Mouse (Mus musculus) layer of hippocampus, adult 2 months (tissue): ENCODE measurements around the gene Lin52. TPM values are rescaled to one million over a fixed set of nuclear protein-coding genes. Genes with fewer than 3 reads are reported as not detected.
A peak's percentile ranks its signal among the peaks of the same experiment; 100 is the strongest.

Source experiments
- DNase-seq, 2 experiments: peaks; one replicate each; pipeline ENCODE4 v3.0.0; 2022; ENCODE audit warnings: low spot score in 2 of 2
- H3K27ac ChIP-seq: fragments of 200-600 bp; 2 replicates; pipeline ENCODE4 v1.8.1; 2022
- H3K4me3 ChIP-seq: fragments of 200-600 bp; 2 replicates; pipeline ENCODE4 v1.8.1; 2022; ENCODE audit warnings: mild to moderate bottlenecking
- CTCF ChIP-seq: fragments of 200-600 bp; conservative IDR thresholded peaks from 2 replicates; pipeline ENCODE4 v1.8.1; 2022; ENCODE audit warnings: antibody characterized with exemption, mild to moderate bottlenecking, moderate library complexity
- total RNA-seq, 2 experiments: library from RNA; stranded (reverse); gene quantifications; 2 replicates each; pipeline ENCODE4 v1.2.3; 2021

Lin52 gene
- total RNA-seq, 2 experiments from 2014 or later: 24.6 to 25.7 TPM

GRCm38 (mm10) chr12:84487324-84488056, 36.3 kb downstream of the Lin52 start:
- peak overlapping the region; percentile 12; the same call in 1 of the 2 replicates for H3K27ac ChIP-seq
- DNase-seq: peak; percentile 6 to 18

DNA sequence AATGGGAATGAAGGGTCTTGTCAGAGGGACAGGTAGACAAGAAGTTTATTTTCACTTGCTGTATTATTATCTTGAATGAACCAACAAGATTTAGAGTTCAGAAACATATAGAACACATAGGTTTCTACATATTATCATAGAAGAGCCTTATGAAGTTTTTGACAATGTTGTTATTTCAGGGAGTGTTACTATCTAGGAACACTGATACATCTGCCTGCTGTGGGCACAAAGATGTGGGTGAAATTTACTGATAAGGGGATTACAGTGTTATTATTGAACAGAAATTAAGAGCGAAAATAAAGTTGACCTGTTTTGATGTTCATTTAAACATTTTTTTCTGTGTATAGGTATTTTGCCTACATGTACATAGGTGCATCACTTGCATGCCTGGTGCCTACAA, 45.6 kb downstream of the Lin52 start:
- no peak overlapping the region for H3K27ac ChIP-seq
- no peak for TF ChIP-seq CTCF
- no peak for DNase-seq
- H3K4me3 ChIP-seq: no peak overlapping the region

More at GRCm38 (mm10) chr12:84487324-84488056, 36.3 kb downstream of the Lin52 start:
- TF ChIP-seq CTCF: no peak
- no peak overlapping the region for H3K4me3 ChIP-seq

DNA sequence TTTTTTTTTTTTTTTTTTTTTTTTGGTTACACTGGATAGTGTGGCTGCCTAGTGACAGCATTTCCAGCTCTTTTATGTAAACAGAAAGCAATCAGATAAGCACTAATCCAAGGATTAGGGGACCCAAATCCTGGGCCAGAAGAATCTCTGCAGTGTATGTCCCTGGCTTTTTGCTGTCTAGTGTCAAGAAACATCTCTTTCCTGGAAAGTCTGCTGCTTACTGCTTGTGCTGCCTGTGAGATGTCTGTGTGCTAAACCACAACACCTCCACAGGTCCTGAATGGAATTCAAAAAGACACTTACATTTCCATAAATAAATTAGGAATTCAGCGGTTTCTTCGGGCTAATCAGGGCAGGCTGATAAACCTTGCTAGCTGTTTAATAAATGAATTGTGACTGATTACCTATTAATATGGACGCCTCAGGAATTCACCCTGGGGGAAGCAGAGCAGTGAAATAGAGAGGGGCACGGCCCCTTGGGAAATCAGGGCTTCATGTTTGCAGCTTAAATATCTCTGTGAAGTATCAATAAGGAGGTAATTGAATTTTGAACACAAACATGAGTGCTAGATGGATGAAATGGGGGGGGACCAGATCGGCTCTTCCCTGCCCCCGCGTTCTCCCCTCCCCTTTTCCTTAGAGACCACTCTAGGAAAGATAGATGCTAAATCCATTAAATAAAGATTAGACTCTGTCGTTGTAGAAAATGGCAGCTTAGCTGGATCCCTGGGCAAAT, 49.5 kb downstream of the Lin52 start:
- no peak for DNase-seq
- no peak for TF ChIP-seq CTCF
- Histone ChIP-seq H3K27ac (no peak overlapping the region), H3K4me3 (no peak overlapping the region)

- no peak for TF ChIP-seq CTCF
- no peak for DNase-seq
- H3K27ac ChIP-seq: no peak overlapping the region
- H3K4me3 ChIP-seq: no peak overlapping the region
Measured at GRCm38 (mm10) chr12:84501278-84501677, 50.1 kb downstream of the Lin52 start.

- peak overlapping the region; percentile 68 for H3K27ac ChIP-seq
- H3K4me3 ChIP-seq: no peak overlapping the region
- no peak for TF ChIP-seq CTCF
- DNase-seq: peak; percentile 17 to 31
Measured at GRCm38 (mm10) chr12:84506856-84507255, 55.6 kb downstream of the Lin52 start.

DNA sequence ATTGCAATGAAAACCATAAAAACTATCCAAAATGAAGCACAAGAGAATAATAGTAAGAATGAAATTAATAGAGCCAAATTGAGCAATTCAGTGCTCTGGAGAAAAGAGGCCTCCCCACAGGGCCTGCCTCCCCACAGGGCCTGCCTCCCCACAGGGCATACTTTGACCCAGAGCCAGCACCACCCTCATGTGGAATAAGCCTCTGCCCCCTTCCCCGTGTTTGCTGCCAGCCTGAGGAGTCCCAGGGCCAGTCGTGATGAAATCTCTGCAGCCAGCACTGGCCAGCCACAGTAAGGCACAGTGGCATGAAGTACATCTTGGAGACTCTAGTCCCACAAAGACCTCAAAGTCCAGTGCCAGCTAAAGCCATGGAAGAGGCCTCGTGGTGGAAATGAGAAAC, 60.8 kb downstream of the Lin52 start:
- Histone ChIP-seq H3K27ac (no peak overlapping the region), H3K4me3 (no peak overlapping the region)
- TF ChIP-seq CTCF: no peak
- no peak for DNase-seq

DNA sequence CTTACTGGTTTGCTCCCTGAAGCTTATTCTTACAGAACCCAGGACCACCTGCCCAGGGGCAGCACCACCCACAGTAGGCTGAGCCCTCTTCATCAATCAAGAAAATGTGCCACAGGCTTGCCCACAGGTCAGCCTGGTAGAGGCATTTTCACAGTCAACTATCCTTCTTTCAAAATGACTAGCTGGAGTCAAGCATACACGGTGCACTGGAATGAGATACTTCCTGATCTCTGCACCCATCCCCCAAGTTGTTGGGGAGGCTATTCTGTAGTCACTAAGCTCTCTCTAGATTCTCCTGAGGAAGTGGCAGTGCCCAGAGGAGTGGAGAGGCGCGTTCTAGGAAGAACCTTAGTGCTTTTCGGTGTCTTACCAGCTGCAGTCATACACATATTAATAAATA, 64.3 kb downstream of the Lin52 start:
- no peak overlapping the region for H3K4me3 ChIP-seq

GRCm38 (mm10) chr12:84516642-84517041, 65.4 kb downstream of the Lin52 start:
- Histone ChIP-seq H3K27ac (no peak overlapping the region), H3K4me3 (no peak overlapping the region)
- TF ChIP-seq CTCF: peak; percentile 53
- DNase-seq: no peak

More for the DNA sequence above, 64.3 kb downstream of the Lin52 start:
- H3K27ac ChIP-seq: no peak overlapping the region
- no peak for DNase-seq
- no peak for TF ChIP-seq CTCF

GRCm38 (mm10) chr12:84518018-84518417, 66.8 kb downstream of the Lin52 start:
- no peak for DNase-seq
- TF ChIP-seq CTCF: no peak
- no peak overlapping the region for H3K27ac ChIP-seq
- H3K4me3 ChIP-seq: no peak overlapping the region

DNA sequence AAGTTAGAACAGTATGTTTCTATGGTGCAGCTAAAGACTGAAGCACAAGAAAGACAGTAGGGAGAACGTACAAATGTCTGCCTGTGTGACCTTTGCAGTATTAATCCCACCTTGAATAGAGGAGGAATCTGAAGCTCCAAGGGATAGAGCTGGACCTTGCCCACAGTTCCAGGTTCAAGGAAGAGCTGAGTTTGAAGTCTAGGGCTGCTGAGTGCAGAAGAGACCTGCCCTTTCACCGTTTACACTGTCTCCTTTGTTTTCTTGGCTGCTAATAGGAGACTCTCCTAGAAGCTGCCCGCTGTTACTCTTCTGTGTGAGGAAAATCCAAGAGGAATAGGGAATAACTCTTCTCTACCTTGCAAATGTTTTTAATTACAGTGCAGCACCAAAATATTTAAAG, 72.5 kb downstream of the Lin52 start:
- DNase-seq: no peak
- TF ChIP-seq CTCF: no peak

DNA sequence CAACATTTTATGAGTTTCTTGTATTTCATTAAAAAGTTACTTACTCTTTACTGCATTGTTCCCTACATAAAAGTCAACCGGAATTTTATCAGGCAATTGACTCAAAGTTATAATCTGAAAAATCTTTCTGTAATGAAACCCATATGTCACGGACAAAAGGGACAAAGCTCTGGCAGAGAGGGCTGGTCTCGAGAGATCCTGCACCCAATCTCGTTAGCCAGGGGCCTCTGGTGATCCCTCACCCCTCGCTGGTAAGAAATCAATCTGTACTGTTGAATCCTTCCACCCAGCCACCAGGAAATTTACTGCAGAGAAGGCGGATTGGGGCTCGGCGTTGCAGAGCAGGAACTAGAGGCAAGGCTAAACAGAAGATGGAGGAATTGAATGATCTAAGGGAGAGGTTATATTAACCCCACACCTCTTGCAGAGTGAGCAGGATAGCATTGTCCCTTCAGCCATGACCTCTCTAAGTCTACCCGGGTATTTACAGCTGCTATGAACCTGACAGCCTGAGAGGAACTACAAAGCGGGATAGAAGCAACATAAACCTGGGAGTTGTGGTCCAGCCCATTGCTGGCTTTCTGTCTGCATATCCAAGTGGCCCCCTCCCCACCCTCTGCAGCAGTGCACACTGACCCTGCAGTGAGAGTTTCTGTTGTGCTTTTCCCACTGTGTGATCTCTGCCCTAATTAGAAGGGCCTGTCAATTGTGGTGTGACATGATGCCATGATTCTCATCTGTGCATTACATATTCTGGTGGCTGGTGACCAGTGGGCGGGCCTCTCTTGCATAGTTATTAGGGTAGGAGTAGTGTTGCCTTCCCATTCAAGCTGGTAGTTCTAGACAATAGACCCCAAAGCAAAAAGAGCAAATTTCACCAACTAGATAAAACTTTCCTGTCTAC, 73.2 kb downstream of the Lin52 start:
- no peak overlapping the region for H3K27ac ChIP-seq
- no peak for TF ChIP-seq CTCF
- no peak overlapping the region for H3K4me3 ChIP-seq
- DNase-seq: no peak

More for the DNA sequence above, 72.5 kb downstream of the Lin52 start:
- no peak overlapping the region for H3K4me3 ChIP-seq
- H3K27ac ChIP-seq: no peak overlapping the region

- no peak for TF ChIP-seq CTCF
- Histone ChIP-seq H3K4me3 (no peak overlapping the region), H3K27ac (no peak overlapping the region)
- DNase-seq: no peak
Measured at GRCm38 (mm10) chr12:84525422-84525821, 74.2 kb downstream of the Lin52 start.

DNA sequence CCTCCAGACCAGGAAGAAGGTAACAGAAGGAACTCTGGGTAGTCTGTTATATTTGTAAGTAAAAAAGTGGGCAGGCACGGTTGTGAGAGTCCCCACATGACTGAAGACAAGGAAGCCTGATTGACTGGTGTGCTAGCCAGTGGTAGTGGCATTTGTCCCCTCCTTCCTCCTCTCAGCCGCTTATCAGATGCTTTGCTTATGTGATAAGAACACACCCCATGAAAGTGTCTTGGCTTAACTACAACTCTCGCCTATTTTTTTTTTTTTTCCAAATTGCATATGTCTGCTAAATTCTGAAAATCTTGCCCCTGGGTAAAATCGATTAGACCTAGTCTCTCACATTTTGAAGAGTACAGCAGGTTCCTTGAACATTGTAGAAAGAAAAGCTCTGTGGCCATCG, 79.2 kb downstream of the Lin52 start:
- no peak for TF ChIP-seq CTCF
- H3K27ac ChIP-seq: no peak overlapping the region
- no peak overlapping the region for H3K4me3 ChIP-seq
- DNase-seq: no peak
